Comparison of ENCODE assay signal across 8 mouse cellular contexts in genomic region chr17:47505566-47505965, GRCm38 (mm10). TPM values are rescaled to one million over a fixed set of nuclear protein-coding genes. Genes with fewer than 3 reads are reported as not detected.
DNase-seq lines count a peak whose midpoint lies in the region; ATAC-seq and TF ChIP-seq lines count a peak whose summit lies in the region.

No protein-coding gene starts in this region.

- H3K4me3 ChIP-seq in forebrain, embryonic 10.5 days: peak overlapping the region; percentile 53
- no peak overlapping the region for H3K4me3 ChIP-seq in forebrain, embryonic 16.5 days (replicated peaks; ENCODE audit: low read length)
- peak overlapping the region; percentile 85 for H3K4me3 ChIP-seq in spleen, adult 2 months (ENCODE audit: extremely low read depth, insufficient read depth, insufficient read length)
- peak overlapping the region; percentile 56 for H3K4me3 ChIP-seq in liver, embryonic 11.5 days (ENCODE audit: low read depth, low read length)
- H3K4me3 ChIP-seq in stomach, postnatal 0 days (ENCODE audit: low read depth, low read length): peak overlapping the region; percentile 39

- peaks cover 5% of the 10 kb centered on the region; the same call in 1 of the 2 replicates for H3K27me3 ChIP-seq in forebrain, embryonic 10.5 days (ENCODE audit: poor library complexity, severe bottlenecking)
- H3K27me3 ChIP-seq in forebrain, embryonic 16.5 days (replicated peaks; ENCODE audit: control insufficient read depth, insufficient read depth, low read length): no peaks in the 10 kb centered on the region
- no peaks in the 10 kb centered on the region for H3K27me3 ChIP-seq in spleen, adult 2 months (ENCODE audit: control insufficient read depth, insufficient read depth, low read length)
- H3K27me3 ChIP-seq in liver, embryonic 11.5 days (replicated peaks; ENCODE audit: control insufficient read depth, insufficient read depth, low read length): no peaks in the 10 kb centered on the region
- no peaks in the 10 kb centered on the region for H3K27me3 ChIP-seq in stomach, postnatal 0 days (ENCODE audit: control insufficient read depth, insufficient read depth, low read length)

- TF ChIP-seq CTCF in spleen, adult 2 months (IDR thresholded peaks at IDR 0.05; ENCODE audit: extremely low read depth, insufficient read depth, insufficient read length, insufficient replicate concordance): no peak
- TF ChIP-seq CTCF in stomach, postnatal 0 days (IDR thresholded peaks at IDR 0.05; ENCODE audit: low read depth): no peak

- peaks cover 3% of the 10 kb centered on the region for H3K36me3 ChIP-seq in forebrain, embryonic 10.5 days (replicated peaks)
- no peaks in the 10 kb centered on the region for H3K36me3 ChIP-seq in forebrain, embryonic 16.5 days (ENCODE audit: control insufficient read depth, insufficient read depth)
- H3K36me3 ChIP-seq in spleen, adult 2 months (ENCODE audit: control insufficient read depth, insufficient read depth, low read length): peaks cover 4% of the 10 kb centered on the region
- 0 out of 2 replicates have a peak, but pooled peaks cover 3% of the 10 kb centered on the region for H3K36me3 ChIP-seq in liver, embryonic 11.5 days (ENCODE audit: control insufficient read depth, insufficient read depth, low read length)
- H3K36me3 ChIP-seq in stomach, postnatal 0 days (ENCODE audit: control insufficient read depth, insufficient read depth, low read length): no peaks in the 10 kb centered on the region

- TF ChIP-seq EP300 in stomach, postnatal 0 days (optimal IDR thresholded peaks at IDR 0.05): no peak

- no peaks in the 10 kb centered on the region for H3K9me3 ChIP-seq in forebrain, embryonic 10.5 days
- no peaks in the 10 kb centered on the region for H3K9me3 ChIP-seq in forebrain, embryonic 16.5 days (ENCODE audit: control insufficient read depth, low read length)
- no peaks in the 10 kb centered on the region for H3K9me3 ChIP-seq in liver, embryonic 11.5 days (ENCODE audit: control insufficient read depth, low read length)
- H3K9me3 ChIP-seq in stomach, postnatal 0 days (ENCODE audit: control insufficient read depth, low read length): no peaks in the 10 kb centered on the region

- no peak for DNase-seq in forebrain, embryonic 10.5 days (ENCODE audit: extremely low spot score, low spot score)
- DNase-seq in spleen, adult 2 months (ENCODE audit: low read depth in 1 of 2, low spot score in 2 of 2): no peak
- no peak for DNase-seq in spleen, adult 12 weeks (ENCODE audit: low spot score)
- DNase-seq in liver, embryonic 11.5 days (ENCODE audit: low spot score): no peak
- DNase-seq in stomach, postnatal 0 days (ENCODE audit: low spot score): no peak
- DNase-seq in left cerebral cortex, adult 18-20 months (ENCODE audit: low spot score in 2 of 2): no peak
- DNase-seq in layer of hippocampus, adult 9-10 months (ENCODE audit: low spot score): no peak

- no peak for TF ChIP-seq POLR2A in spleen, adult 2 months (IDR thresholded peaks at IDR 0.05; ENCODE audit: low read depth, low read length)

- 67% methylated on average over 2 of the region's 2 CpGs for WGBS in forebrain, embryonic 10.5 days
- 60% methylated on average over 2 of the region's 2 CpGs for WGBS in forebrain, embryonic 16.5 days
- WGBS in spleen, adult 2 months: 4% methylated on average over 2 of the region's 2 CpGs
- 52% methylated on average over 2 of the region's 2 CpGs for WGBS in liver, embryonic 11.5 days
- WGBS in stomach, postnatal 0 days: 54% methylated on average over 2 of the region's 2 CpGs

- ATAC-seq in forebrain, embryonic 16.5 days: no peak
- no peak for ATAC-seq in liver, embryonic 11.5 days (replicated peaks; ENCODE audit: low FRiP score)
- no peak for ATAC-seq in stomach, postnatal 0 days (ENCODE audit: low FRiP score, low TSS enrichment)

- H3K9ac ChIP-seq in forebrain, embryonic 16.5 days (replicated peaks; ENCODE audit: low read depth, low read length): no peak overlapping the region
- H3K9ac ChIP-seq in liver, embryonic 11.5 days (ENCODE audit: low read depth, low read length): peak overlapping the region; percentile 78
- H3K9ac ChIP-seq in stomach, postnatal 0 days (ENCODE audit: low read length): peak overlapping the region; percentile 68

- H3K4me2 ChIP-seq in forebrain, embryonic 16.5 days (ENCODE audit: low read length): no peak overlapping the region
- H3K4me2 ChIP-seq in liver, embryonic 11.5 days: peak overlapping the region; percentile 67
- H3K4me2 ChIP-seq in stomach, postnatal 0 days (replicated peaks; ENCODE audit: low read depth): peak overlapping the region; percentile 71

- peaks cover 52% of the 10 kb centered on the region for H3K4me1 ChIP-seq in forebrain, embryonic 10.5 days
- H3K4me1 ChIP-seq in forebrain, embryonic 16.5 days (replicated peaks; ENCODE audit: control insufficient read depth, insufficient read depth, low read length): peaks cover 15% of the 10 kb centered on the region
- H3K4me1 ChIP-seq in spleen, adult 2 months (ENCODE audit: control insufficient read depth, insufficient read depth, insufficient read length): peaks cover 25% of the 10 kb centered on the region
- peaks cover 54% of the 10 kb centered on the region for H3K4me1 ChIP-seq in liver, embryonic 11.5 days (replicated peaks; ENCODE audit: control insufficient read depth, insufficient read depth, low read length)
- H3K4me1 ChIP-seq in stomach, postnatal 0 days (replicated peaks; ENCODE audit: control insufficient read depth, insufficient read depth): peaks cover 12% of the 10 kb centered on the region

- peak overlapping the region; percentile 84; the same call in 1 of the 2 replicates for H3K27ac ChIP-seq in forebrain, embryonic 10.5 days
- H3K27ac ChIP-seq in forebrain, embryonic 16.5 days (ENCODE audit: low read length): no peak overlapping the region
- H3K27ac ChIP-seq in spleen, adult 2 months (ENCODE audit: insufficient read depth, low read length): peak overlapping the region; percentile 99
- H3K27ac ChIP-seq in liver, embryonic 11.5 days (ENCODE audit: low read depth, low read length): peak overlapping the region; percentile 77
- peak overlapping the region; percentile 84 for H3K27ac ChIP-seq in stomach, postnatal 0 days (replicated peaks)

RNA-seq across cellular contexts. Expression of gene Ccnd3, which starts 0.7 kb away (rescaled TPM):
- 296 and 313 TPM in 2 replicates for polyA plus RNA-seq in forebrain, embryonic 10.5 days (2016; fragmentation: Nextera tagmentation; extraction: Ambion mirVana)
- 58.5 and 66.0 TPM in 2 replicates for polyA plus RNA-seq in forebrain, embryonic 16.5 days (2015; fragmentation: Nextera tagmentation; extraction: Ambion mirVana)
- polyA plus RNA-seq in spleen, adult 2 months (2012; rRNA removed): 171 and 240 TPM in 2 replicates
- 525 and 530 TPM in 2 replicates for polyA plus RNA-seq in liver, embryonic 11.5 days (2014; fragmentation: Nextera tagmentation; extraction: Ambion mirVana)
- polyA plus RNA-seq in stomach, postnatal 0 days (2015; fragmentation: Nextera tagmentation; extraction: Ambion mirVana): 219 and 242 TPM in 2 replicates
- 10 to 100 TPM; 33.6 to 40.7 TPM for total RNA-seq in left cerebral cortex, adult 18-20 months (2021)

RNA-seq across cellular contexts. Expression of gene Taf8, which starts 3.5 kb away (rescaled TPM):
- 32.5 and 33.3 TPM in 2 replicates for polyA plus RNA-seq in forebrain, embryonic 10.5 days (2016; fragmentation: Nextera tagmentation; extraction: Ambion mirVana)
- 24.9 and 25.7 TPM in 2 replicates for polyA plus RNA-seq in forebrain, embryonic 16.5 days (2015; fragmentation: Nextera tagmentation; extraction: Ambion mirVana)
- polyA plus RNA-seq in spleen, adult 2 months (2012; rRNA removed): 26.5 and 29.7 TPM in 2 replicates
- 20.7 and 21.3 TPM in 2 replicates for polyA plus RNA-seq in liver, embryonic 11.5 days (2014; fragmentation: Nextera tagmentation; extraction: Ambion mirVana)
- polyA plus RNA-seq in stomach, postnatal 0 days (2015; fragmentation: Nextera tagmentation; extraction: Ambion mirVana): 11.0 and 11.1 TPM in 2 replicates
- 10 to 100 TPM; 16.8 to 19.1 TPM for total RNA-seq in left cerebral cortex, adult 18-20 months (2021)
